Mouse (Mus musculus) limb, embryonic 14.5 days (tissue): ENCODE measurements around the gene Gpr85. TPM values are rescaled to one million over a fixed set of nuclear protein-coding genes. Genes with fewer than 3 reads are reported as not detected.
A peak's percentile ranks its signal among the peaks of the same experiment; 100 is the strongest.

Source experiments
- ATAC-seq: fragments of 200-750 bp; cut with Nextera tagmentation; 2 replicates; pipeline ENCODE4 v1.8.0; 2017; ENCODE audit warnings: low read depth, moderate number of reproducible peaks, moderate TSS enrichment; ENCODE audit not compliant: low FRiP score
- DNase-seq: peaks from one replicate; pipeline ENCODE4 v3.0.0-alpha.2; 2015; ENCODE audit warnings: low spot score
- H3K27ac ChIP-seq: fragments of 300-500 bp; sonication (generic); replicated peaks from 2 replicates; pipeline ENCODE4 v1.5.1; 2014; ENCODE audit warnings: low read depth, mild to moderate bottlenecking, low read length, moderate library complexity, mixed read lengths
- H3K27me3 ChIP-seq: fragments of 300-500 bp; sonication (generic); 2 replicates; pipeline ENCODE4 v1.6.1; 2014; ENCODE audit warnings: low read length, mixed read lengths; ENCODE audit not compliant: control insufficient read depth, insufficient read depth
- H3K36me3 ChIP-seq: fragments of 300-500 bp; sonication (generic); 2 replicates; pipeline ENCODE4 v1.6.1; 2014; ENCODE audit warnings: mild to moderate bottlenecking, low read length, moderate library complexity, mixed read lengths; ENCODE audit not compliant: control insufficient read depth, insufficient read depth
- H3K4me1 ChIP-seq: fragments of 300-500 bp; sonication (generic); 2 replicates; pipeline ENCODE4 v1.6.1; 2014; ENCODE audit warnings: antibody characterized with exemption, low read length, mixed read lengths; ENCODE audit not compliant: control insufficient read depth, insufficient read depth
- H3K4me2 ChIP-seq: fragments of 300-500 bp; sonication (generic); replicated peaks from 2 replicates; pipeline ENCODE4 v1.6.1; 2014; ENCODE audit warnings: low read depth, mild to moderate bottlenecking, low read length, moderate library complexity; ENCODE audit not compliant: severe bottlenecking
- H3K4me3 ChIP-seq: fragments of 300-500 bp; sonication (generic); replicated peaks from 2 replicates; pipeline ENCODE4 v1.5.1; 2014; ENCODE audit warnings: low read length
- H3K9ac ChIP-seq: fragments of 300-500 bp; sonication (generic); 2 replicates; pipeline ENCODE4 v1.6.1; 2014; ENCODE audit warnings: mild to moderate bottlenecking, low read depth, low read length, moderate library complexity; ENCODE audit not compliant: severe bottlenecking
- H3K9me3 ChIP-seq: fragments of 300-500 bp; sonication (generic); 2 replicates; pipeline ENCODE4 v1.6.1; 2016; ENCODE audit warnings: low read length; ENCODE audit not compliant: control insufficient read depth
- POLR2A ChIP-seq: fragments of 200-500 bp; IDR thresholded peaks from 2 replicates; pipeline ENCODE4 v1.8.0; 2012; ENCODE audit warnings: inconsistent platforms, mild to moderate bottlenecking, moderate library complexity, borderline replicate concordance; ENCODE audit not compliant: insufficient read depth, insufficient read length; ENCODE audit errors: extremely low read depth
- WGBS: fragments of 180-500 bp; shearing (Covaris S2); extraction: QIAGEN DNeasy Blood & Tissue Kit; methylation state at CpG from one replicate; pipeline ENCODE4 v1.1.7; 2014; 5-methylcytosine and 5-hydroxymethylcytosine counted together
- polyA plus RNA-seq, 2 experiments: library from polyadenylated mRNA; depleted of rRNA in 1 of 2; stranded (reverse) in 1 of 2; unstranded in 1 of 2; fragments of >200 nt; fragmentation: Nextera tagmentation in 1 of 2; extraction: Ambion mirVana in 1 of 2; gene quantifications; 2 replicates each; pipeline versions ENCODE4 v1.2.1 to v1.2.3; 2012 to 2014

Gene Gpr85
- polyA plus RNA-seq, 2 experiments: 3.9 to 6.5 TPM

- Histone ChIP-seq H3K4me3 (no peak overlapping the region), H3K4me2 (no peak overlapping the region), H3K36me3 (no peaks in the 10 kb centered on the region), H3K27me3 (no peaks in the 10 kb centered on the region), H3K9ac (no peak overlapping the region), H3K9me3 (no peaks in the 10 kb centered on the region), H3K4me1 (no peaks in the 10 kb centered on the region), H3K27ac (no peak overlapping the region)
- 78% methylated on average over 3 of the region's 3 CpGs for WGBS
- no peak for ATAC-seq
- no peak for DNase-seq
- no peak for TF ChIP-seq POLR2A
Measured at GRCm38 (mm10) chr6:13836967-13837570, 2.7 kb downstream of the Gpr85 start.

- peak; percentile 58; the same call in 1 of the 2 replicates for ATAC-seq
- Histone ChIP-seq H3K27me3 (no peaks in the 10 kb centered on the region), H3K4me2 (no peak overlapping the region), H3K4me3 (no peak overlapping the region), H3K36me3 (no peaks in the 10 kb centered on the region), H3K9me3 (no peaks in the 10 kb centered on the region), H3K4me1 (no peaks in the 10 kb centered on the region), H3K9ac (no peak overlapping the region; the same call in 1 of the 2 replicates), H3K27ac (0 out of 2 replicates have a peak overlapping the region, but pooled peaks have one; percentile 34)
- WGBS: 62% methylated on average over 17 of the region's 17 CpGs
- TF ChIP-seq POLR2A: no peak
- peak; percentile 14 for DNase-seq
Measured at GRCm38 (mm10) chr6:13835720-13836665, 3.7 kb downstream of the Gpr85 start.

DNA sequence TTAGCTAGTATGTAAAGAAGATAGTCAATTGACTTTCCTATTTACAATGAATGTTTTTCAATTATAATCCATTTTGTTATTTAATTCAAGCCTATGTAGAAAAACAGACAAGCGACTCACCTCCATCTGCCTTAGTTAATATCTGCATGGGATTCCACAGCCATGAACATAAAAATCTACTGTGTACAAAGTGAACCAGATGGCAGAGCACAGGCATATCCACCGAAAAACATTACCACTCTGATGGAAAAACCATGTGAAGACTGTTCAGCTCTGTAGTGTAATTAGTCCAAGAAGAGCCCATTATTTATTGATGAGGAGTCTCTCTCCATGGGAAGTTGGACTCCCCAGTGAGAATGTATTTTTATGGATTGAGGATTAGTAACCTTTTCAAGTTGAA, 7.0 kb downstream of the Gpr85 start:
- no peak for DNase-seq
- 51% methylated on average over 2 of the region's 2 CpGs for WGBS
- Histone ChIP-seq H3K4me3 (no peak overlapping the region), H3K9ac (no peak overlapping the region), H3K9me3 (no peaks in the 10 kb centered on the region), H3K4me2 (no peak overlapping the region), H3K4me1 (no peaks in the 10 kb centered on the region), H3K27me3 (no peaks in the 10 kb centered on the region), H3K27ac (no peak overlapping the region), H3K36me3 (no peaks in the 10 kb centered on the region)
- TF ChIP-seq POLR2A: no peak
- ATAC-seq: no peak

GRCm38 (mm10) chr6:13828877-13829276, 10.9 kb downstream of the Gpr85 start:
- DNase-seq: no peak
- 76% methylated on average over 1 of the region's 1 CpGs for WGBS
- no peak for ATAC-seq

DNA sequence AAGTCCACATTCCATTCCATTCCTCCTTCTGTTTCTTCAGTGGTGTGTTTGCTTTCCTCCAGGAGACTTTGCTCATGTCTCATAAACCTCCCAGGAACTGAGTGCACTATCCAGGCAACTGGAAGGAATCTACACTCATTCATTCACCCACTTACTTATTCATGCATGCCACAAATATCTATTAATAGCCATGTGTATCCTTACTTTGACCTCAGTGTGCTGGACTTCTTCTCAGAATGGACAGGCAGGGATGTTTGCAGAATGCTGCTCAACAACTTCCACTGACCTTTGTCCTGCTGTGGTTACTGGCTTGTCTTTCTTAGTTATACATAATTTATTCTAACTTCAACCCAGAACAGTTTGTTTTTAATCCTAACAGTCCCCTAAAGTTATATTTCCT, 23.1 kb downstream of the Gpr85 start:
- no peaks in the 10 kb centered on the region for H3K27me3 ChIP-seq
- no peak overlapping the region for H3K4me2 ChIP-seq
- no peak for TF ChIP-seq POLR2A
- no peak overlapping the region for H3K9ac ChIP-seq
- no peaks in the 10 kb centered on the region for H3K36me3 ChIP-seq
- H3K4me1 ChIP-seq: no peaks in the 10 kb centered on the region
- no peak overlapping the region for H3K27ac ChIP-seq
- H3K9me3 ChIP-seq: no peaks in the 10 kb centered on the region
- no peak overlapping the region for H3K4me3 ChIP-seq
- no peak for DNase-seq
- ATAC-seq: no peak

More at GRCm38 (mm10) chr6:13828877-13829276, 10.9 kb downstream of the Gpr85 start:
- no peak for TF ChIP-seq POLR2A
- Histone ChIP-seq H3K4me1 (no peaks in the 10 kb centered on the region), H3K27ac (no peak overlapping the region), H3K4me2 (no peak overlapping the region), H3K9ac (no peak overlapping the region), H3K27me3 (no peaks in the 10 kb centered on the region), H3K4me3 (no peak overlapping the region), H3K9me3 (no peaks in the 10 kb centered on the region), H3K36me3 (no peaks in the 10 kb centered on the region)
